ENCODE assay signal across 19 mouse cellular contexts in genomic region chr5:21257126-21257525, GRCm38 (mm10).
DNase-seq lines count a peak whose midpoint lies in the region; ATAC-seq and TF ChIP-seq lines count a peak whose summit lies in the region.
"Had no signal": no experiment of that assay in that cellular context is flagged by ENCODE, and none has a peak within 500 bp of the region (broad histone marks: within the 10 kb centered on the region; RNA-seq: fewer than 3 reads in every experiment).

No protein-coding gene starts in this region.

- no peaks in the 10 kb centered on the region for H3K27me3 ChIP-seq in kidney, adult 2 months (replicated peaks; ENCODE audit: control insufficient read depth, insufficient read depth, low read length)
- no peaks in the 10 kb centered on the region for H3K27me3 ChIP-seq in thymus, adult 2 months (ENCODE audit: control insufficient read depth, insufficient read depth, low read length)
- H3K27me3 ChIP-seq in MEL (ENCODE audit: control insufficient read depth in 1 of 2, insufficient read depth in 2 of 2, low read length in 2 of 2): no peaks in the 10 kb centered on the region
- H3K27me3 ChIP-seq: embryonic facial prominence, embryonic 15.5 days; heart, embryonic 15.5 days; intestine, embryonic 15.5 days had no signal

- no peak for TF ChIP-seq POLR2A in kidney, adult 2 months (IDR thresholded peaks at IDR 0.05; ENCODE audit: low read depth, low read length)
- TF ChIP-seq POLR2A in thymus, adult 2 months (IDR thresholded peaks at IDR 0.05; ENCODE audit: control insufficient read depth, extremely low read depth, insufficient read depth, low read length, poor library complexity): no peak
- no peak for TF ChIP-seq POLR2A in MEL (IDR thresholded peaks at IDR 0.05; ENCODE audit: control insufficient read depth in 1 of 2, insufficient read depth in 1 of 2, low read depth in 1 of 2, low read length in 2 of 2, poor library complexity in 1 of 2)

- TF ChIP-seq EP300 in MEL (IDR thresholded peaks at IDR 0.05; ENCODE audit: low read depth in 1 of 2, low read length in 2 of 2): no peak

- DNase-seq in kidney, adult 2 months: peak; percentile 6
- no peak for DNase-seq in kidney, postnatal 14 days
- peak; percentile 11 for DNase-seq in thymus, postnatal 25 days
- no peak for DNase-seq in thymus, adult 2 months
- peak; percentile 31 for DNase-seq in MEL (ENCODE audit: low read depth, low spot score)
- no peak for DNase-seq in yolk sac, embryonic 10.5 days (ENCODE audit: low spot score)
- DNase-seq: adrenal gland, postnatal 10 days; cerebellum, adult 11 months; cerebellum, adult 8-10 months; cerebellum, postnatal 14 days; gastrocnemius, postnatal 36 days; heart, adult 2 months had no signal

- no peak overlapping the region for H3K9ac ChIP-seq in MEL (ENCODE audit: control insufficient read depth, low read depth, low read length, poor library complexity, severe bottlenecking)
- H3K9ac ChIP-seq: embryonic facial prominence, embryonic 15.5 days; heart, embryonic 15.5 days; hindbrain, embryonic 14.5 days; intestine, embryonic 15.5 days had no signal

- H3K27ac ChIP-seq in kidney, adult 2 months (ENCODE audit: insufficient read depth, low read depth, low read length): no peak overlapping the region
- H3K27ac ChIP-seq in thymus, adult 2 months (ENCODE audit: control insufficient read depth, insufficient read depth, low read length): no peak overlapping the region
- H3K27ac ChIP-seq in MEL (ENCODE audit: control insufficient read depth, low read depth, low read length): no peak overlapping the region; the same call in 1 of the 2 replicates
- H3K27ac ChIP-seq: embryonic facial prominence, embryonic 15.5 days; heart, adult 2 months; heart, embryonic 15.5 days; hindbrain, embryonic 10.5 days; hindbrain, embryonic 14.5 days; intestine, embryonic 15.5 days had no signal

- TF ChIP-seq CTCF in kidney, adult 2 months (conservative IDR thresholded peaks at IDR 0.05; ENCODE audit: insufficient read depth, insufficient read length, low read depth, low read length): no peak
- no peak for TF ChIP-seq CTCF in thymus, adult 2 months (IDR thresholded peaks at IDR 0.05; ENCODE audit: borderline replicate concordance, control insufficient read depth, extremely low read depth, insufficient read depth, low read length, poor library complexity)
- no peak for TF ChIP-seq CTCF in MEL (IDR thresholded peaks at IDR 0.05 in 2 of 3, conservative IDR thresholded peaks at IDR 0.05 in 1 of 3; ENCODE audit: control insufficient read depth in 1 of 3, insufficient read depth in 1 of 3, low read depth in 2 of 3, low read length in 3 of 3, poor library complexity in 1 of 3, severe bottlenecking in 1 of 3)

- no peaks in the 10 kb centered on the region for H3K79me2 ChIP-seq in MEL (ENCODE audit: control insufficient read depth, insufficient read depth, low read length, poor library complexity)

- no peaks in the 10 kb centered on the region for H3K9me3 ChIP-seq in MEL (replicated peaks; ENCODE audit: insufficient read depth, low read length)
- H3K9me3 ChIP-seq: embryonic facial prominence, embryonic 15.5 days; heart, embryonic 15.5 days; hindbrain, embryonic 10.5 days; intestine, embryonic 15.5 days had no signal

- H3K36me3 ChIP-seq in kidney, adult 2 months (ENCODE audit: control insufficient read depth, insufficient read depth, low read length): no peaks in the 10 kb centered on the region
- H3K36me3 ChIP-seq in thymus, adult 2 months (ENCODE audit: control insufficient read depth, insufficient read depth, low read length): no peaks in the 10 kb centered on the region
- H3K36me3 ChIP-seq in MEL (ENCODE audit: control insufficient read depth in 1 of 2, insufficient read depth in 2 of 2, low read length in 2 of 2): peaks cover 0 to 21% of the 10 kb centered on the region in 2 experiments; a peak in 2 of 4 replicates
- H3K36me3 ChIP-seq: embryonic facial prominence, embryonic 15.5 days; heart, embryonic 15.5 days; hindbrain, embryonic 10.5 days; intestine, embryonic 15.5 days had no signal

- H3K4me3 ChIP-seq in kidney, adult 2 months (ENCODE audit: insufficient read depth, low read depth, low read length): no peak overlapping the region
- no peak overlapping the region for H3K4me3 ChIP-seq in thymus, adult 2 months (ENCODE audit: control insufficient read depth, insufficient read depth, low read length)
- no peak overlapping the region for H3K4me3 ChIP-seq in MEL (ENCODE audit: control insufficient read depth in 1 of 2, insufficient read depth in 1 of 2, low read depth in 2 of 2, low read length in 2 of 2)
- H3K4me3 ChIP-seq: embryonic facial prominence, embryonic 15.5 days; heart, adult 2 months; heart, embryonic 15.5 days; hindbrain, embryonic 10.5 days; intestine, embryonic 15.5 days had no signal

- 0 out of 2 replicates have a peak, but pooled peaks have one; percentile 26 for ATAC-seq in granulocyte monocyte progenitor cell, adult 5-6 weeks (replicated peaks; ENCODE audit: poor library complexity, severe bottlenecking)
- ATAC-seq: forebrain, embryonic 14.5 days; intestine, embryonic 15.5 days had no signal

- H3K4me1 ChIP-seq in kidney, adult 2 months (ENCODE audit: control insufficient read depth, insufficient read depth, low read length): no peaks in the 10 kb centered on the region
- peaks cover 7% of the 10 kb centered on the region for H3K4me1 ChIP-seq in thymus, adult 2 months (replicated peaks; ENCODE audit: control insufficient read depth, insufficient read depth, low read length)
- H3K4me1 ChIP-seq in MEL (ENCODE audit: control insufficient read depth in 1 of 2, insufficient read depth in 2 of 2, low read length in 2 of 2): peaks cover 6 to 13% of the 10 kb centered on the region in 2 experiments

- WGBS in kidney, adult 2 months: 47% methylated on average over 4 of the region's 4 CpGs
- 75% methylated on average over 4 of the region's 4 CpGs for WGBS in thymus, adult 2 months

- no peak for TF ChIP-seq RAD21 in MEL (IDR thresholded peaks at IDR 0.05; ENCODE audit: low read depth, low read length)

TF ChIP-seq in MEL, 35 proteins besides CTCF, POLR2A, EP300 and RAD21:
- TF ChIP-seq MYC (IDR thresholded peaks at IDR 0.05; ENCODE audit: low read depth, low read length) (no peak), ELF1 (IDR thresholded peaks at IDR 0.05; ENCODE audit: low read depth, low read length) (no peak), TCF12 (IDR thresholded peaks at IDR 0.05; ENCODE audit: low read depth, low read length) (no peak), BHLHE40 (IDR thresholded peaks at IDR 0.05; ENCODE audit: borderline replicate concordance, low read depth, low read length) (no peak), USF2 (IDR thresholded peaks at IDR 0.05; ENCODE audit: borderline replicate concordance in 1 of 2, insufficient read depth in 1 of 2, low read depth in 1 of 2, low read length in 2 of 2) (no peak)

Comparison
In these comparisons a context has a peak if more than half of its experiments do, and no peak if none do; other contexts are left out.
1. DNase-seq: peak in kidney, adult 2 months (single experiment), thymus, postnatal 25 days (single experiment) and MEL (single experiment); none in kidney, postnatal 14 days (single experiment), thymus, adult 2 months (single experiment) and yolk sac, embryonic 10.5 days (single experiment).